Mouse (Mus musculus) liver, adult (tissue): ENCODE results near the gene Nuak1.

Source experiments
- GATA4 ChIP-seq: IDR thresholded peaks from 2 replicates; pipeline ENCODE4 v1.6.1; 2014; ENCODE audit warnings: mild to moderate bottlenecking, low read length; ENCODE audit not compliant: insufficient replicate concordance

Gene Nuak1

GRCm38 (mm10) chr10:84397276-84397675 lies 43.1 kb downstream of the Nuak1 start:
- no peak for TF ChIP-seq GATA4

- no peak for TF ChIP-seq GATA4
Measured at GRCm38 (mm10) chr10:84395885-84396659, 44.3 kb downstream of the Nuak1 start.

- no peak for TF ChIP-seq GATA4
Measured at GRCm38 (mm10) chr10:84395259-84395658, 45.1 kb downstream of the Nuak1 start.

GRCm38 (mm10) chr10:84393881-84394280 lies 46.5 kb downstream of the Nuak1 start:
- TF ChIP-seq GATA4 = no peak

DNA sequence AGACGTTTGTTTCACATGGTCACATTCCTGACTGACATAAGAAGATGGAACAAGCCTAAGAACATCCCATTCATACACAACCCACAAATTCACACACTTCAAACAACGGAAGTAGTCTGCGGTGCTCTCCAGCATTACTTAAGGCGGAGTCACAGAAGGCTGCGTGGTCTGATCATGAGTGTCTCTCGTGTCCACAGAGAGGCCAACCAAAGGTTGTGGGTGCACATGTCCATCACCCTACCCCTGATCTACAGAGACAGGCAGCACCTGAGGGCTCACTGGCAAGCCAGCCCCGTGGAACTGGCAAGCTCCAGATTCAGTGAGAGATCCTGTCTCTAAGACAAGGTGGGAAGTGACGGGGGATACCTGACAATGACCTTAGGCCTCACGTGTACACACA lies 47.0 kb downstream of the Nuak1 start:
- TF ChIP-seq GATA4 = no peak

- no peak for TF ChIP-seq GATA4
Measured at GRCm38 (mm10) chr10:84392723-84393081, 47.7 kb downstream of the Nuak1 start.

DNA sequence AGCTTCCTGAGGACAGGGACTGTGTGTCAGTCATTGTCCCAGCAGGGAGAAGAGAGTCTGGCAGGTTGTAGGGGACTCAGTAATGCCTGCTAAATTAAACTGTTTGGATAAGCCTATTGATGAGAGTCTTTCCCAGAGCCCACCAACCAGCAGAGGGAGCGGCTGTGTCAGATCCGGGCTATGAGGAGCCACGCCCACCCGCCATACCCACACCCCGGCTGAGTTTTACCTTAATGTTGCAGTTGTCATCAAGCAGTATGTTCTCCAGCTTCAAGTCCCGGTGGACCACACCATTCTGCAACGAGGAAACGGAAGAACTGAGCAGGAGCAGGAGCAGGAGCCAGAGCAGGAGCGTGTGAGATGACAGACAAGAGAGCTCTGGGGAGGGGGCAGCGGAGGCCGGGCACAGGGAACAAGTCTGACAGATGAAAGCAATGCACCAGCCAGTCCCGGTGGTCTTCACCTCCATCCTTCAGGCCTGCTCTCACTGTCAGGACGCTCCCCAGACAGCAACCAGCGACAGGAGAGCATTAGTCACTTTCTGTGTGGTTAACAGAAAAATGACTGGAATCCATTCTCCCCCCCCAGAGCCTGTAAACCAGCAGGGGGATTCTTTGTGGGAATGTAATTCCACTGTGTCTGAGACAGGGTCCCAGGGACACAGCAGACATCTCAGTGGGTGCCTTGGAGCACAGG lies 48.2 kb downstream of the Nuak1 start:
- TF ChIP-seq GATA4 = no peak

DNA sequence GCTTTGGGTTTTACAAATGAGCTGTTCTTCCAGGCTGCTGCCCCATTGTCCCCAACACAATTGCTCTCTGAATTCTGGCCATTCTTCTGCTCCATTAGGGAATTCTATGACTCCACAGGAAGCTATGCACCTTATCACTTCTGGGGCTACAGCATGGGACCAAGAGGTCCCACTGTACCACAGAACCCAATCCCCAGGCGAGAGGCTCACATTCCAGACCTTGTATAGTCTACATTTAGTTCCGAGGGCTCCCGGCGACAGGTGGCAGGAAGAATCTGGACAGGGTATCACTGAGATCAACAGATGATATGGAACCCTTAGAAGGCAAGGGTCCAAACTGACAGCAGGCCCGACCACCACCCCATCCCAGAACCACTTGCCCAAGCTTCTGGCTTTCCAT lies 50.7 kb downstream of the Nuak1 start:
- TF ChIP-seq GATA4 = no peak

DNA sequence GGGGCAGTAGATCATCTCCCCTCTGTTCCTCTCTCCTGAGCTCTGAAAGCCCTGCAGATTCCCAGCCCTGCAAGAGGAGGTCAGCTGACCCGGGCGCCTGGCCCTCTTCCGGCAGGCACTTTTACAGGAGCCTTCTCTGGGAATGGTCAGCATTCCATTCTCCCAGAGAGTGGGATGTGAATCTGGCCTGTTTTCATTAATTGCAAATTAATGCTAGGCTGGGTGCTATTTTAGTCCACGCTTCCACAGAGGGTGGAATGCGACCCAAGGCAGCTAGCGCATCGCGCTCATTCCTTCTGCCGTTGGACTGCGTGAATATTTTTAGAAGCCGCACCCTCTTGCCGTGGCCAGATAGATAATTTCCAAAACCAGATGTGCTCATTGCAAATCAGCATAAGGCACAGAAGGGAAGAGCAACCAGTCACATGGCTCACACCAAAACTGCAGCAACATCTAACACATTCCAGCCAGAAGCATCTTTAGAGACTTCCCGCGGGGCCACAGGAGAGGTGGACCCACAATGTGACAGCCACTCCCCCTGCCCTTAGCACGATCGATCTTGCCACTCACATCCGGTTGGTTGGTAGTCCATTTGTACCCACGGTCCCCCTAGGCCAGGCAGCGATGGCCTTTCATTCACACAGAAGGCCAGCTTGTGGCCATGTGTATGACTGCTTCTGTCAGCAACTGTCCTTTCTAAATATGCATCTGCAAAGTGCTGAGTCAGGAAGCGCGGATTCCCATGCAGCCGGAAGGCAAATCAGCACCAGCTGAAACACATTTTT lies 51.8 kb downstream of the Nuak1 start:
- TF ChIP-seq GATA4 = no peak

- TF ChIP-seq GATA4 = no peak
Measured at GRCm38 (mm10) chr10:84387338-84387737, 53.1 kb downstream of the Nuak1 start.

DNA sequence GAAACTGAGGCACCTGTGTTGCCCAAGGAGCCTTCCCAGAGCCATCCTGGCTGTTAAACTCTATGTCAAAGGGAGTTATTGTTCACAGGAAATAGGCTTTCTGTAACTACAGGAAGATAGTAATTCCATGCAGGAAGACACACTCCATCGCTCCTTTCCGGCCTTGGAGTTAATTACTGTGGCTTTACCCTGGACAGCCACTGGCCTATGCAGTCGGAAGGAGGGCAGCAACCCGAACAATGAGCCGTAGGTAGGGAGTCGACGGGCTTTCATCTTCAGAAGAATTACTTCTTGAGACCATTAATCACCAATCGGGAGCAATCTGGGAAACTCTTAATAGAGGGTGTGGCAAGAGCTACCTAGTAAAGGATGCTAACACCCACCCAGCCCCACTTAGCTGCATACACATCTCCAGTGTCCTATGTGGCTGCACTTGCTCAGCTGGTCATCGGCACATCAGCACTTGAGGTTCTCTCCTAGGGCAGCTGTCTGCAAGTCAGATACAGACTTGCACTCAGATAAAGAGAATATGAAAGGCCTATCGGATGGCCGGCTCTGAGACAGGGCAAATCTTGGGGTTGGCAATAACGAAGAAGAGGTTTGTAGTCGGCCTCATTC lies 53.7 kb downstream of the Nuak1 start:
- no peak for TF ChIP-seq GATA4

GRCm38 (mm10) chr10:84386214-84386613 lies 54.2 kb downstream of the Nuak1 start:
- TF ChIP-seq GATA4 = no peak

DNA sequence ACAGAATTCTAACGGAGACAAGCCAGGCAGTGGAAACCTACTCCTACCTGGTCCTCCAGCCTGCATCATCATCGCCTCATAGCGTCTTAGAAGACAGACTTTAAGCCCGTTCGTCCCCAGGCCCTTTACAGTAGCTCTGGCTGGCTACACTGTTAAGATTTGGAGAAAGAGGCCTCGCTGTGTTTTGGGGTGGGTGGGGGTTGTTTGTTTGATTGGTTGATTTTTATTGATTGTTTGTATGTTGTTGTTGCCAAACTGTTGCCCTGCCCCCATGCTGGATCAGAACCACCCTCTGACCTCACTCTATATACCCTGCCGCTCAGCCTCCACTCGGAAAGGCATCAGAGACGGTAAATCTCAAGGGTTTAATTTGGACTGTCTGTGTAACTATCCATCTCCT lies 55.6 kb downstream of the Nuak1 start:
- no peak for TF ChIP-seq GATA4

DNA sequence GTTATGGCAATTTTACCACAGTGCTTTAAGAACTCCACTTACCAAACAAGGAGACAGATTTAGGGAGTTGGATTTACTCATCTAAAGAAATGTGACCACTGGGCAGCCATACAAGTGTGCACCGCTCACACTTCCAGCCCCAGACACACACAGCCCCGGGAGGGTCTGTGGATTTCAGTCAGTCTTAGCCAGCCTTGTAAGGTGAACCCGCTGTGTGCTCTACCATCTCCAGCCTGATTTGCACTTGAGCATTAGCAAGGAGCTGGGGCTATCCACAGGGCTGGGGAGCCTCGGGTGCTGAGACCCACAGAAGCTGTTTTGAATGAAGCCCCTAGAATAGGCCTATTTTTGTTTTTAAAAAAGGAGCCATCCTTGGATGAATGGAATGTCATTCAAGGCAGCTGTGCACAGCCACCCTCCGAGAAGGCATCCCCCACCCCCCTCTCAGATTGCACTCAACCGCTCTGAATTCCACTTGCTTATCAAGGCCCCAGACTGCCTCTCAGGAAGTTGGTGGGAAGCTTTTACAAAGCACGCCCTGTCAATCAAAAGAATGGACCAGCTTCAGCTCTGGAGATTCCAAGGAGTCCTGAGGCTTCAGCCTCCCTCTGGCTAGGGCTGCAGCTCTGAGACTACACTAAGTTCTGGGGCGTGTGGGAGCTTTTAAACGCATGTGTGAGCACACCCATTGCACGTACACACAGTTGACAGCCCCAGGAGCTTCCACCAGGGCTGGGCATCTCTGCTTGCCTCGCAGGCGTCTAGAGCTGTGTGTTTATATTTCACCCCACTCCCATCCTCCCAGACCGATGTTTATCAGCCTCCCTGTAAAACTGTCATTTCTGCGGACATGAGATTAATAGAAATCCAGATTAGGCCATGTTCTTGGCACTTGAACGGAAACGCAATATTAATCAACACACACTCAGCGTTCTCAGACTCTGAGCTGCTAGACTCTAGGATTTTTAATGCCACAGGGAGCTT lies 57.2 kb downstream of the Nuak1 start:
- TF ChIP-seq GATA4 = no peak

- no peak for TF ChIP-seq GATA4
Measured at GRCm38 (mm10) chr10:84381276-84381798, 59.1 kb downstream of the Nuak1 start.

DNA sequence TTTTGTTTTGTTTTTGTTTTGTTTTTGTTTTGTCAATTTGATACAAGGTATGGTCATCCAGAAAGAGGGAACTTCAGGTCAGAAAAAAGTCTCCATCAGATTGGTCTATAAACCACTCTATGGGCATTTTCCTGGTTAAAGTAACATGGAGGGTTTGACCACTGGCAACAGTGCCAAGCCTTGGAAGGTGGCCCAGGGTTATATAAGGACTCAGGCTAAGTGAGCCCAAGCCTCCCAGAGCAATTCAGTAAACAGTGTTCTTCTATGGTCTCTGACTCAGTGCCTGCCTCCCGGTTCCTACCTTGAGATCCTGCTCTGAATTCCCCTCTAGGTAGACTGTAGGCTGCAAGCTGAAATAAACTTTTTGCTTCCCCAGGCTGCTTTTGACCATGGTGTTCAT lies 61.0 kb downstream of the Nuak1 start:
- TF ChIP-seq GATA4 = no peak
